Mouse (Mus musculus) liver, postnatal 0 days (tissue): Measurements from ENCODE around the gene Gria1.

Source experiments
- CTCF ChIP-seq: sonication (generic); IDR thresholded peaks from 2 replicates; pipeline ENCODE4 v1.5.1; 2016; ENCODE audit warnings: antibody characterized with exemption, low read depth
- EP300 ChIP-seq: IDR thresholded peaks from 2 replicates; pipeline ENCODE4 v1.6.1; 2016; ENCODE audit warnings: antibody characterized with exemption, low read depth, mild to moderate bottlenecking

GRCm38 (mm10) chr11:57204371-57204770 is 193.2 kb downstream of the Gria1 start:
- TF ChIP-seq CTCF: no peak
- TF ChIP-seq EP300: no peak
